Mouse (Mus musculus): ENCODE results near the gene Man1b1.

DNA sequence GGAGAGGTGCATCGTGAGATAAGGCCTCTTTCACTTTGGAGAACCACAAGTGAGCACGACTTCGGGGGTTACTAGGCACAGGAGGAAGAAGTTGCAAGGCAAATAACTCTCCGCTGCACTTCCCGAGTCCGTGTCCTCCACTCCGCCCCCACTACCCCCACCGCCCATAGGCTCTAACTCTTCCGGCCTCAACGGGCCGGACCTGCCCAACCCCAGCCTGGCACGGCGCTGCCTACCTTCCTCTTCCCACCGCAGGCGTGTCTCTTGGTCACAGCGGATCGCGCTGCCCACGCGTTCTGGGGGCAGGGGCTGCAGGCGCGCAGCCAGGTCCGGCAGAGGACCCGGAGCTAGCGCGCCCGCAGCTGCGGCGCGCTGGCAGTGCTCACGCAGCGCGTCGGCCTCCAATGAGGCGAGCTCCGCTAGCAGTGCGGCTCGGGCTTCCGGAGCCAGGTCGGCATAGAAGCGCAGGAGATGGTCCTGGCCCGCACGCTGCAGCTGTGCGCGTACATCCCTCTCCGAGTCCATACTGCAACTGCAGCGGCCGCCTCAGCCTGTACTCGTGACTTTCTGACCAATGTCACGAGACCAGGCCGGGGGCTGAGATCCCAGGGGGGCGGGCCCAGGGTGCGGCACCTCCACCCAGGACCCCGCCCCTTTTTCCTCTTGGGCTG lies 33.1 kb downstream of the Man1b1 start, which contains the start of gene Uap1l1:
- TF ChIP-seq EP300 (IDR thresholded peaks at IDR 0.05; ENCODE audit: low read depth), result no peak
- no peak for TF ChIP-seq CTCF (IDR thresholded peaks at IDR 0.05; ENCODE audit: low read depth)
